Mouse (Mus musculus): ENCODE results near the gene Elf1. TPM values are rescaled to one million over a fixed set of nuclear protein-coding genes. Genes with fewer than 3 reads are reported as not detected.

Gene Elf1
- polyA plus RNA-seq, 1 experiment from 2014 or later: 3.9 TPM

GRCm38 (mm10) chr14:79594069-79594468 lies 113.1 kb downstream of the Elf1 start:
- H3K27ac ChIP-seq (replicated peaks): no peak overlapping the region
- H3K4me3 ChIP-seq: no peak overlapping the region
- 90% methylated on average over 5 of the region's 5 CpGs for WGBS
- H3K27me3 ChIP-seq (ENCODE audit: low read depth, poor library complexity, severe bottlenecking): no peaks in the 10 kb centered on the region
- H3K9me3 ChIP-seq (replicated peaks): no peaks in the 10 kb centered on the region
- peaks cover 9% of the 10 kb centered on the region for H3K4me1 ChIP-seq
- no peak for DNase-seq (ENCODE audit: low spot score)
- H3K36me3 ChIP-seq: peaks cover 80% of the 10 kb centered on the region

- H3K4me1 ChIP-seq: no peaks in the 10 kb centered on the region
- H3K4me3 ChIP-seq: no peak overlapping the region
- H3K27ac ChIP-seq (replicated peaks): no peak overlapping the region
- no peaks in the 10 kb centered on the region for H3K27me3 ChIP-seq (ENCODE audit: low read depth, poor library complexity, severe bottlenecking)
- H3K9me3 ChIP-seq (replicated peaks): no peaks in the 10 kb centered on the region
- H3K36me3 ChIP-seq: peaks cover 82% of the 10 kb centered on the region
- DNase-seq (ENCODE audit: low spot score): no peak
- WGBS: 90% methylated on average over 4 of the region's 4 CpGs
Observed at GRCm38 (mm10) chr14:79596602-79597001, 115.6 kb downstream of the Elf1 start.

DNA sequence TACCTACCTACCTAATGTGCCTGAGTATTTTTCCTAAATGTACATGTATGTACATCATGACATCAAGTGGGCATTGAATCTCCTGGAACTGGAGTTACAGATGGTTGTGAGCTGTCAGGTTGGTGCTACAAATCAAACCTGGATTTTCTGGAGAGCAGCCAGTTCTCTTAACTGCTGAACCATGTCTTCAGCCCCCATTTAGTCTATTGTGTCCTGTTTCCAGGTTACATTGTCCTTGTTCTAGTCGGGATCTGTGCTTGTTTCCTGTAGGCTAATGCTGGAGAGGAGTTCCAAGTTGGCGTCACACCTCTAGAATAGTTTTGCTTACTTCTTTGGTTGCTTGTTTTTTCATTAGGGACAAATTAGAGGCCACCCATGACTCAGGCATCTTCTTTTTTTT lies 124.9 kb downstream of the Elf1 start:
- DNase-seq (ENCODE audit: low spot score): no peak
- Histone ChIP-seq H3K4me1 (no peaks in the 10 kb centered on the region), H3K27ac (replicated peaks) (no peak overlapping the region), H3K36me3 (peaks cover 94% of the 10 kb centered on the region), H3K9me3 (replicated peaks) (no peaks in the 10 kb centered on the region), H3K27me3 (ENCODE audit: low read depth, poor library complexity, severe bottlenecking) (no peaks in the 10 kb centered on the region), H3K4me3 (no peak overlapping the region)
- 85% methylated on average over 2 of the region's 2 CpGs for WGBS

- Histone ChIP-seq H3K4me1 (no peaks in the 10 kb centered on the region), H3K36me3 (peaks cover 94% of the 10 kb centered on the region), H3K4me3 (no peak overlapping the region), H3K9me3 (replicated peaks) (no peaks in the 10 kb centered on the region), H3K27ac (replicated peaks) (no peak overlapping the region), H3K27me3 (ENCODE audit: low read depth, poor library complexity, severe bottlenecking) (no peaks in the 10 kb centered on the region)
- DNase-seq (ENCODE audit: low spot score): no peak
- 92% methylated on average over 6 of the region's 6 CpGs for WGBS
Observed at GRCm38 (mm10) chr14:79606392-79606791, 125.4 kb downstream of the Elf1 start.

DNA sequence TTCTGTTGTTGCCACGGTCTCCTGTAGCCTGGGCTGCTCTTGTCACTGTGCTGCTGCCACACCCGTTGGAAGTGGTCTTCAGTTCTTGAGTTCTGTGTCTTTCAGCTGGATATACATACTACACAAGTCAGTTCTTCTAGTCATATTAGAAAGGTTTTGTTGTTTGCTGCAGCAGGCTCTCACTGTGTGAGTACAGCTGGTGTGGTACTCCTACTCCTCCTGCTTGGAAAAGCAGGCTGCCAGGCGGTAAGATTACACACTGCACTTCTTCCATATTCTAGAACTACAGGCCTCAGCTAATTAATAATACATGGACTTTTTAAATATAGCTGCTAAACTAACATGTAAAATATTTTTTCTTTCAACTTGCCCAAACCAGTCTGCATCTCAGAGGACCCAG lies 125.9 kb downstream of the Elf1 start:
- H3K27ac ChIP-seq (replicated peaks): no peak overlapping the region
- 92% methylated on average over 3 of the region's 3 CpGs for WGBS
- H3K4me3 ChIP-seq: no peak overlapping the region
- peaks cover 94% of the 10 kb centered on the region for H3K36me3 ChIP-seq
- no peaks in the 10 kb centered on the region for H3K4me1 ChIP-seq
- DNase-seq (ENCODE audit: low spot score): no peak
- H3K9me3 ChIP-seq (replicated peaks): no peaks in the 10 kb centered on the region
- H3K27me3 ChIP-seq (ENCODE audit: low read depth, poor library complexity, severe bottlenecking): no peaks in the 10 kb centered on the region

DNA sequence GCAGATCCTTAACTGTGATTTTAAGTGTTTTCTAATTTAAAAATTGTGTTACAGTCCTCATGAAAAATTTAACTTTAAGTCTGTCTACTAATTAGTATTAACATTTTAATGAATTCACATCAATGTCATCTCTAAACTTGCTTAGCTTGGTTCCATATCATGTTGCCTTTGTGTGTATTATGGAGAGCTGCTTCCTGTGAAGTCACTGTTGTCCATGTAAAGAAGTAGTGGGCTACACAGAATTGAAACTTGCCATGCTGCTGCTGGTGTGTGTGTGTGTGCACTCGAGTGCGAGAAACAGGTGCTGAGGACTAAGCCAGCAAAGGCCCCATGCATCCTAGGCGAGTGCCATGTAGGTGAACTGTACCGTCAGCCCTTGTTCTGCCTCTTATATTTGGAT lies 126.4 kb downstream of the Elf1 start:
- DNase-seq (ENCODE audit: low spot score): no peak
- Histone ChIP-seq H3K27ac (replicated peaks) (no peak overlapping the region), H3K9me3 (replicated peaks) (no peaks in the 10 kb centered on the region), H3K36me3 (peaks cover 94% of the 10 kb centered on the region), H3K4me1 (no peaks in the 10 kb centered on the region), H3K4me3 (no peak overlapping the region), H3K27me3 (ENCODE audit: low read depth, poor library complexity, severe bottlenecking) (no peaks in the 10 kb centered on the region)
- WGBS: 93% methylated on average over 4 of the region's 4 CpGs

DNA sequence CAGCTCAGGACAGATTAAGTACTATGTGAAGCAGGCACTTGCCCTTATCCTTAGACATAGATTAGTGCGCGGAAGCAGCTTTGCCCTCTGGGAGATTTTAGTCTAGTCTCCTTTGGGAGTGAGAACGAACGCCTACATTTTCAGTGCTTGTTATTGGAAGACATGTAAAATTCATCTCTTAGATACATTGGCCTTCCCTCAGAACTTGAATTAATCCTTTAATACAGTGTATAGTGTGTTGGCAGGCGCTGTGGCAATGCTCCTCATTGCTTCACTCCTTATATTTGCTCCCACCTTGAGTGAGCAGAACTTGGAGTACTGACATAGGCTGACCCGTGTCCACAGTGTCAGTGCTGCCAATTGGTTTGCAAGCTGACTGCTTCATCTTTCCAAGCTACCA lies 127.3 kb downstream of the Elf1 start:
- H3K4me3 ChIP-seq: no peak overlapping the region
- 91% methylated on average over 6 of the region's 6 CpGs for WGBS
- no peaks in the 10 kb centered on the region for H3K4me1 ChIP-seq
- peaks cover 94% of the 10 kb centered on the region for H3K36me3 ChIP-seq
- H3K27me3 ChIP-seq (ENCODE audit: low read depth, poor library complexity, severe bottlenecking): no peaks in the 10 kb centered on the region
- DNase-seq (ENCODE audit: low spot score): no peak
- H3K27ac ChIP-seq (replicated peaks): no peak overlapping the region
- H3K9me3 ChIP-seq (replicated peaks): no peaks in the 10 kb centered on the region

DNA sequence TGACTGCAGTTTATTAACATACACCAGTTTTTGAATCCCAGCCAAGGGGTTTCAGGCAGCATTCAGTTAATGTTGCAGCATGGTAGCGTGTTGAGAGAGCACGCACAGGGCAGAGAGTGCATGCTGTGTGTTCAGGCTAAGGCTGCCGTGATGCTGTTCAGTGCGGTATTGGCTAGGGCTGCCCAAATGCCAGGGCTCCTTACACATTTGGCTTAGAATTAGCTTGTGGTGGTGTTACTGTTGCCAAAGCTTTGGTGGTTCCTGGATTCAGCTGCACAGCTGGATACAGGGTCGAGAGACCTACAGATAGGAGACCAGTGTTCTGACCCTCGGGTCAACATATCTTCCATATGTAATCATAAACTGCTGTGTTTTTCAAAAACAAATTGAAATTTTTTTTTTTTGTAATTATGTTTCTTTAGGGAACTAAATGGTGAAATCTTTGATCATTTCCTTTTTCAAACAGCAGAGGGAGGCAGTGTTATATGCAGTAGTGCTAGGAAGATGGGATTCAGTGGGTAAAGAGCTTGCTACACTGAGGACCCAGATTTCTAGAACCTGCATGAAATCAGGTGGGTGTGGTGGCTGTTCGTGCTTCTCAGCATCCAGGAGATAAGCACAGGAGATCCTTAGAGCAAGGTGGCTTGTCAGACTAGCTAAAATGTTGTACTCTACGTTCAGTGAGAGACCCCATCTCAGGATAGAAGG lies 136.3 kb downstream of the Elf1 start:
- no peak for DNase-seq (ENCODE audit: low spot score)
- H3K27me3 ChIP-seq (ENCODE audit: low read depth, poor library complexity, severe bottlenecking): no peaks in the 10 kb centered on the region
- H3K4me3 ChIP-seq: no peak overlapping the region
- no peaks in the 10 kb centered on the region for H3K4me1 ChIP-seq
- no peaks in the 10 kb centered on the region for H3K9me3 ChIP-seq (replicated peaks)
- H3K27ac ChIP-seq (replicated peaks): no peak overlapping the region
- peaks cover 81% of the 10 kb centered on the region for H3K36me3 ChIP-seq
- 92% methylated on average over 8 of the region's 8 CpGs for WGBS

GRCm38 (mm10) chr14:79619802-79620201 lies 138.8 kb downstream of the Elf1 start:
- DNase-seq (ENCODE audit: low spot score): no peak
- Histone ChIP-seq H3K27me3 (ENCODE audit: low read depth, poor library complexity, severe bottlenecking) (no peaks in the 10 kb centered on the region), H3K4me3 (no peak overlapping the region), H3K9me3 (replicated peaks) (no peaks in the 10 kb centered on the region), H3K27ac (replicated peaks) (no peak overlapping the region), H3K4me1 (no peaks in the 10 kb centered on the region), H3K36me3 (peaks cover 81% of the 10 kb centered on the region)
- WGBS: 93% methylated on average over 7 of the region's 7 CpGs

DNA sequence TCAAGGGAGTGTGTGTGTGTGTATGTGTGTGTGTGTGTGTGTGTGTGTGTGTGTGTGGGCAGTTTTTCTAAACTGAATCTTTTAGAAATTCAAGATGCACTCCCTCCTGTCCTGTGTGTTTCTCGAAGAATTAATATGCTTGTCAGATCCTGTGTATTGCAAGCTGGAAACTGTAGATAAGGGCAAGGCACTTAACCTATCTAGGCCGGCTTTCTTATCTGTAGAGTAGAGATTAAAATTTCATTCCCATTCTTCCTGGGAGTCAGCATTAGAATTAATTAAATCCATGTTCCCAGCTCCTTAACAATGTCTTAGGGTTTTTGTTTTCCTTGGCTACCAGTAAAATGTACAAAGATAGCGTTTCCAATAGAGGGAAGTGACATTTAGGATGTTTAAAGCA lies 140.1 kb downstream of the Elf1 start:
- no peaks in the 10 kb centered on the region for H3K27me3 ChIP-seq (ENCODE audit: low read depth, poor library complexity, severe bottlenecking)
- H3K4me3 ChIP-seq: no peak overlapping the region
- DNase-seq (ENCODE audit: low spot score): no peak
- H3K4me1 ChIP-seq: no peaks in the 10 kb centered on the region
- H3K9me3 ChIP-seq (replicated peaks): no peaks in the 10 kb centered on the region
- no peak overlapping the region for H3K27ac ChIP-seq (replicated peaks)
- 90% methylated on average over 3 of the region's 3 CpGs for WGBS
- peaks cover 85% of the 10 kb centered on the region for H3K36me3 ChIP-seq

Small RNA genes lying within 50 kb of the gene (microRNA-seq; reads per million reads assigned to microRNA genes)
- gene Gm27857: not detected

Other genes starting within 250 kb of the Elf1 start
- not detected in 2 replicates for gene Zfp957, start 233.8 kb upstream of the Elf1 start, polyA plus RNA-seq (2016; fragmentation: Nextera tagmentation; extraction: Ambion mirVana)
- 16.1 and 18.7 TPM in 2 replicates for gene Rgcc, start 179.5 kb upstream of the Elf1 start, polyA plus RNA-seq (2016; fragmentation: Nextera tagmentation; extraction: Ambion mirVana)
- gene Naa16, start 90.4 kb upstream of the Elf1 start, polyA plus RNA-seq (2016; fragmentation: Nextera tagmentation; extraction: Ambion mirVana): 40.4 and 47.4 TPM in 2 replicates
- gene Mtrf1, start 83.4 kb upstream of the Elf1 start, polyA plus RNA-seq (2016; fragmentation: Nextera tagmentation; extraction: Ambion mirVana): 9.4 and 11.4 TPM in 2 replicates
- 12.8 and 13.5 TPM in 2 replicates for gene Kbtbd7, start 54.7 kb upstream of the Elf1 start, polyA plus RNA-seq (2016; fragmentation: Nextera tagmentation; extraction: Ambion mirVana)
- gene Kbtbd6, start 29.4 kb upstream of the Elf1 start, polyA plus RNA-seq (2016; fragmentation: Nextera tagmentation; extraction: Ambion mirVana): 5.8 and 5.9 TPM in 2 replicates
- gene Wbp4, start 326 bp downstream of the Elf1 start, polyA plus RNA-seq (2016; fragmentation: Nextera tagmentation; extraction: Ambion mirVana): 46.1 and 49.0 TPM in 2 replicates
- 146 and 161 TPM in 2 replicates for gene Sugt1, start 106.5 kb downstream of the Elf1 start, polyA plus RNA-seq (2016; fragmentation: Nextera tagmentation; extraction: Ambion mirVana)
- gene Cnmd, start 181.0 kb downstream of the Elf1 start, polyA plus RNA-seq (2016; fragmentation: Nextera tagmentation; extraction: Ambion mirVana): 5.3 and 6.3 TPM in 2 replicates

Measured in midbrain, embryonic 10.5 days (tissue).